Mouse (Mus musculus): ENCODE measurements around the gene Ism1. TPM values are rescaled to one million over a fixed set of nuclear protein-coding genes. Genes with fewer than 3 reads are reported as not detected.

Ism1 gene
- total RNA-seq, 2 experiments from 2014 or later: 5.5 to 8.0 TPM

GRCm38 (mm10) chr2:139784946-139785345 lies 107.0 kb downstream of the Ism1 start:
- peak in 1 of 2 experiments; percentile 62 for DNase-seq (ENCODE audit: low spot score in 2 of 2)

GRCm38 (mm10) chr2:139788658-139789057 lies 110.7 kb downstream of the Ism1 start:
- DNase-seq (ENCODE audit: low spot score in 2 of 2): no peak
- intact Hi-C loops (cut with DNase I): loop anchor here (10.0 kb wide), 1 partner anchor 176 kb away; no protein-coding TSS in a partner anchor

More at GRCm38 (mm10) chr2:139784946-139785345, 107.0 kb downstream of the Ism1 start:
- intact Hi-C loops (cut with DNase I): loop anchor here (10.0 kb wide), 1 partner anchor 180 kb away; no protein-coding TSS in a partner anchor

- intact Hi-C loops (cut with DNase I): no loop called here
- DNase-seq (ENCODE audit: low spot score in 2 of 2): no peak
These were observed 114.6 kb downstream of the Ism1 start for GRCm38 (mm10) chr2:139792345-139793120.

- intact Hi-C loops (cut with DNase I): no loop called here
- no peak for DNase-seq (ENCODE audit: low spot score in 2 of 2)
These were observed 126.1 kb downstream of the Ism1 start for GRCm38 (mm10) chr2:139804041-139804440.

GRCm38 (mm10) chr2:139807887-139808286 lies 129.9 kb downstream of the Ism1 start:
- no peak for DNase-seq (ENCODE audit: low spot score in 2 of 2)
- intact Hi-C loops (cut with DNase I): no loop called here

Other genes starting within 250 kb of the Ism1 start
- not detected for gene Sptlc3, start 184.3 kb upstream of the Ism1 start, total RNA-seq (2021)

Measured in left cerebral cortex, postnatal 14 days (tissue).